Mouse (Mus musculus): ENCODE measurements around the gene Phf7. TPM values are rescaled to one million over a fixed set of nuclear protein-coding genes. Genes with fewer than 3 reads are reported as not detected.

Phf7 gene
- total RNA-seq, 2 experiments from 2014 or later: 4.8 to 5.2 TPM

- no peak for DNase-seq (ENCODE audit: low spot score in 2 of 2)
Measured at GRCm38 (mm10) chr14:31233070-31233995, 17.8 kb downstream of the Phf7 start.

- DNase-seq (ENCODE audit: low spot score in 2 of 2): no peak
Measured at GRCm38 (mm10) chr14:31232404-31233069, 18.6 kb downstream of the Phf7 start.

GRCm38 (mm10) chr14:31230442-31230841 lies 20.7 kb downstream of the Phf7 start:
- no peak for DNase-seq (ENCODE audit: low spot score in 2 of 2)

GRCm38 (mm10) chr14:31228234-31228633 lies 22.9 kb downstream of the Phf7 start:
- DNase-seq (ENCODE audit: low spot score in 2 of 2): no peak

DNA sequence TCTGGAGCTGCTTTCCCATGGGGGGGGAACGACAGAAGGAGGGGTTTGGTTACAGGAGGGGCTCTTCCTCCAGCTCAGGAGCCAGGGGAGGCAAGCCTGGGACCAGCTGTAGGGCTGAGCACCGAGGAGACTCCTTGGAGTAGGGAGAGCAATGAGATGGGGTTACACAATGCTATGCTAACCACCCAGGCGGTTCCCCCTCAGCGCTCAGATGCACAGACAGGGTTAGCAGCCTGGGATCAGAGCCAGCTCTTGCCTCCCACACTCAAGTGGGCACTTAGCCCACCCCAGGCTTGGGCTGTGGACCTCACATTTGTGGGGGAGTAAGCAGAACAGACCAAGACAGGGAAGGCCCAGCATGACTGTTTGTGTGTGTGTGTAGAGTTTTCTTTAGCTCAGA lies 24.1 kb downstream of the Phf7 start:
- peak; percentile 60 to 63 for DNase-seq (ENCODE audit: low spot score in 2 of 2)

- peak; percentile 26 to 28 for DNase-seq (ENCODE audit: low spot score in 2 of 2)
Measured at GRCm38 (mm10) chr14:31217666-31218065, 33.5 kb downstream of the Phf7 start, which contains the start of gene Sema3g. TSS of gene Sema3g (plus strand) at chr14:31217860.

DNA sequence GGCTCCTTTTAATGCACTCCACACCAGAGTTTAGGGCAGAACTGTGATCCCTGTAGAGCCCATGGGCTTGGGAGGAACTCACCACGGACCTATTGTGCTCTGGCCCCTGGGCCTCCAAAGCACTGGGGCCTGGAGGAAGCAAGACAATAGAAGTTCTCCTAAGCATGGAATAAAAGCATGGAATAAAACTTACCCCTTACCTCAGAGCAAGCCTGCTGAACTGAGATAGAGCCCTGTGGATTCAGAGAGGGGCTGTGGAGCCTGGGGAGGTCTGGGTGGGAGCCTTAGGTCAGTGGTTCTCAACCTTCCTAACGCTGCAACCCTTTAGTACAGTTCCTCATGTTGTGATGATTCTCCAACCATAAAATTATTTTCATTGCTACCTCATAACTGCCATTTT lies 34.3 kb downstream of the Phf7 start, which contains the start of gene Nisch:
Gene Nisch (minus strand): TSS at position 101 of the 400 bp plus-strand sequence.
- no peak for DNase-seq (ENCODE audit: low spot score in 2 of 2)

GRCm38 (mm10) chr14:31215157-31216002 lies 35.7 kb downstream of the Phf7 start:
- peak; percentile 70 to 74 for DNase-seq (ENCODE audit: low spot score in 2 of 2)

GRCm38 (mm10) chr14:31214684-31215083 lies 36.4 kb downstream of the Phf7 start:
- DNase-seq (ENCODE audit: low spot score in 2 of 2): no peak

DNA sequence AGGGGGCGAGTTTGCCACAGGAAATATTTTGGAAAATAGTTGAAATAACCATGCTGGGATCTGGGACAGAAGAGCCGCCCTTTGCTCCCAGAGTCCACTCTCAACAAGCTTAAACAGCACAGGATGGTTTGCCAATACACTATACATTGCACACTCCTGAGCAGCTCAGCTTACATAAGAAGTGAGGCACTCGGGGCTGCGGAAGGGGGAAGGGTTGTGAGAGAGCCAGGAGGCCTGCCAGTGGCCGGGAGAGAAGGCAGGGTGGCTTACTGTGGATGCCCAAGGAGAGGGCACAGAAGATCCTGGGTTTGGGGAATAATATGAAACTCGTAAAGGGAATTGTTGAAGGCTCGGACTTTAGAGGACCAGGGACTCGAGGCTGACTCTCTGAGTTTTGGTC lies 37.2 kb downstream of the Phf7 start:
- DNase-seq (ENCODE audit: low spot score in 2 of 2): no peak

GRCm38 (mm10) chr14:31212499-31212898 lies 38.6 kb downstream of the Phf7 start:
- DNase-seq (ENCODE audit: low spot score in 2 of 2): no peak

- no peak for DNase-seq (ENCODE audit: low spot score in 2 of 2)
Measured at GRCm38 (mm10) chr14:31211854-31212253, 39.3 kb downstream of the Phf7 start.

- DNase-seq (ENCODE audit: low spot score in 2 of 2): no peak
Measured at GRCm38 (mm10) chr14:31209133-31209557, 42.0 kb downstream of the Phf7 start.

- no peak for DNase-seq (ENCODE audit: low spot score in 2 of 2)
Measured at GRCm38 (mm10) chr14:31208084-31208483, 43.0 kb downstream of the Phf7 start, which contains the start of gene Tnnc1. TSS of gene Tnnc1 (plus strand) at chr14:31208312.

DNA sequence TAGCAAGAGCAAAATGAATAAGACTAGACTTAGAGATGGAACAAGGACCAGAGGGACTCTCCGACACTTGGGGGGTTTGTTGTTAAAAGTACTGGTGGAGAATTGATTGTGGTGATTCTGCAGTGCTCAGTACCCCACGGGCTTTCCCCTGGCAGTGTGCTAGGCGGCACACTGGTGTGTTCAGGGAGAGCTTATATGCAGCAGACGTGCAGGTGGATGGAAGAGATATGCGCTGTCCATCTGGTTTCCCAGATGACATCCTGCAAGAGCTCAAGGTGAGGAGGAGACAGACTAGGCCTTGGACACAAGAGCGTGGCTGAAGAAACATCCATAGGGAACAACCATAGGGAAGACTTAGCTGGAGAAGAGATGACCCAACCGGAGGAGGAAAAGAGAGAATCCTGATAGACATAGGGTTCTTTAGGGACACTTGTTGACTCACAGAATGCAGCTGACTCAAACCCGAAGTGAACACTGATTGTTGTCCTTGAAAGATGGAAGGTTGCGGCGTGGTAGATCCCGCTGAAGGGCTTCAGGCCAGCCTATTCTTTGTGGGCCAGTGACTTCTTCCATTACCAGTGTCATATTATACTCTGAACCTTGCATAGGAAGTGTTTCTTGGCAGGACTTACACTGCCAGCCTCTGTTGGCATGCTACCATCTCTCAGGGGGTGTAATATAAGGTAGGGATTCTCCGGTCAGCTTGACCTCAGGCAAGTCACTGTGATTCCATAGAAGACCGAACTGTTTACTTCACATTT lies 43.9 kb downstream of the Phf7 start:
- no peak for DNase-seq (ENCODE audit: low spot score in 2 of 2)

GRCm38 (mm10) chr14:31206472-31206981 lies 44.6 kb downstream of the Phf7 start:
- peak; percentile 92 to 97 for DNase-seq (ENCODE audit: low spot score in 2 of 2)

GRCm38 (mm10) chr14:31205562-31206467 lies 45.3 kb downstream of the Phf7 start:
- peak; percentile 57 to 58 for DNase-seq (ENCODE audit: low spot score in 2 of 2)

DNA sequence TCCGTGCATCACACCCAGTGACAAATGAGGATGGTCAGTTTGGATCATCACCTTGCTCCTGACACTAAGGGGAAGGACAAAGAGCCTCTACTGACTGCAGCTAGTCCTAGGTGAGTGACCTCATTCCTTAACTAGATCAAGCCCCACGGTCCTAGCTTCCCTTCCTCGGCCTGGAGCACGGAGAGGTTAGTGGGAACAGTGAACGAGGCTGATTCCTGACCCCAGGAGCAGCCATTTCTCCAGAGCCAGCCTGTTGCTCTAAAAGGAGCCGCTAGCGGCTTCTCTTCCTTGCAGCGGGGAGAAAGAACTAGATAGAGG lies 45.9 kb downstream of the Phf7 start:
- no peak for DNase-seq (ENCODE audit: low spot score in 2 of 2)

- DNase-seq (ENCODE audit: low spot score in 2 of 2): no peak
Measured at GRCm38 (mm10) chr14:31204844-31205243, 46.3 kb downstream of the Phf7 start.
